Mouse (Mus musculus): Measurements from ENCODE around the gene Pla2g1b. TPM values are rescaled to one million over a fixed set of nuclear protein-coding genes. Genes with fewer than 3 reads are reported as not detected.
A peak's percentile ranks its signal among the peaks of the same experiment; 100 is the strongest.
"Not testable (repeated sequence)": the region's sequence is repeated elsewhere in the genome, so short reads cannot be mapped to it uniquely, and the experiment has no call there.

The Pla2g1b gene
- polyA plus RNA-seq, 1 experiment from 2014 or later: 2.9 TPM

GRCm38 (mm10) chr5:115498307-115499240 lies 32.5 kb downstream of the Pla2g1b start:
- WGBS: 56% methylated on average over 9 of the region's 9 CpGs
- H3K4me2 ChIP-seq (replicated peaks): no peak overlapping the region
- no peak for ATAC-seq
- H3K27me3 ChIP-seq (replicated peaks): no peaks in the 10 kb centered on the region
- H3K4me3 ChIP-seq (replicated peaks): no peak overlapping the region
- H3K4me1 ChIP-seq (replicated peaks): peaks cover 5% of the 10 kb centered on the region; the same call in 1 of the 2 replicates
- no peak overlapping the region for H3K9ac ChIP-seq
- H3K9me3 ChIP-seq: no peaks in the 10 kb centered on the region
- H3K27ac ChIP-seq: no peak overlapping the region
- H3K36me3 ChIP-seq: no peaks in the 10 kb centered on the region

GRCm38 (mm10) chr5:115500383-115500935 lies 34.4 kb downstream of the Pla2g1b start:
- Histone ChIP-seq H3K36me3 (no peaks in the 10 kb centered on the region), H3K4me1 (replicated peaks) (no peaks in the 10 kb centered on the region), H3K27me3 (replicated peaks) (no peaks in the 10 kb centered on the region), H3K4me3 (replicated peaks) (no peak overlapping the region), H3K9ac (no peak overlapping the region), H3K4me2 (replicated peaks) (no peak overlapping the region), H3K9me3 (no peaks in the 10 kb centered on the region), H3K27ac (no peak overlapping the region)
- 74% methylated on average over 12 of the region's 12 CpGs for WGBS
- ATAC-seq: no peak

- Histone ChIP-seq H3K36me3 (no peaks in the 10 kb centered on the region), H3K9me3 (no peaks in the 10 kb centered on the region), H3K9ac (no peak overlapping the region), H3K27ac (no peak overlapping the region), H3K27me3 (replicated peaks) (no peaks in the 10 kb centered on the region), H3K4me2 (replicated peaks) (no peak overlapping the region), H3K4me3 (replicated peaks) (no peak overlapping the region), H3K4me1 (replicated peaks) (peaks cover 9% of the 10 kb centered on the region)
- 52% methylated on average over 12 of the region's 12 CpGs for WGBS
- 0 out of 2 replicates have a peak, but pooled peaks have one; percentile 11 for ATAC-seq
Measured at GRCm38 (mm10) chr5:115503035-115503434, 37.0 kb downstream of the Pla2g1b start.

- not testable (repeated sequence) for H3K27ac ChIP-seq; H3K9me3 ChIP-seq; ATAC-seq; H3K27me3 ChIP-seq (replicated peaks); H3K4me3 ChIP-seq (replicated peaks); H3K36me3 ChIP-seq; H3K9ac ChIP-seq; H3K4me2 ChIP-seq (replicated peaks)
- H3K4me1 ChIP-seq (replicated peaks): peaks cover 29% of the 10 kb centered on the region
- WGBS: 69% methylated on average over 4 of the region's 4 CpGs
Measured at GRCm38 (mm10) chr5:115505617-115506016, 39.6 kb downstream of the Pla2g1b start.

GRCm38 (mm10) chr5:115506454-115507201 lies 40.6 kb downstream of the Pla2g1b start, which contains the start of gene Pxn:
Gene Pxn, plus strand, starts transcription at chr5:115506676.
- Histone ChIP-seq H3K4me2 (replicated peaks) (peak within 1 kb of the TSS; percentile 75), H3K9ac (peak within 1 kb of the TSS; percentile 93), H3K27ac (peak within 1 kb of the TSS; percentile 70; the same call in 1 of the 2 replicates), H3K4me1 (replicated peaks) (peaks cover 29% of the 10 kb centered on the region), H3K9me3 (no peaks in the 10 kb centered on the region), H3K36me3 (no peaks in the 10 kb centered on the region), H3K4me3 (replicated peaks) (peak within 1 kb of the TSS; percentile 88), H3K27me3 (replicated peaks) (no peaks in the 10 kb centered on the region)
- under 1% methylated on average over 59 of the region's 74 CpGs for WGBS
- ATAC-seq: peak; percentile 89

GRCm38 (mm10) chr5:115507267-115507980 lies 41.4 kb downstream of the Pla2g1b start:
- H3K27me3 ChIP-seq (replicated peaks): no peaks in the 10 kb centered on the region
- H3K4me3 ChIP-seq (replicated peaks): peak overlapping the region; percentile 88
- no peaks in the 10 kb centered on the region for H3K9me3 ChIP-seq
- no peaks in the 10 kb centered on the region for H3K36me3 ChIP-seq
- peak overlapping the region; percentile 75 for H3K4me2 ChIP-seq (replicated peaks)
- H3K27ac ChIP-seq: no peak overlapping the region
- peak overlapping the region; percentile 93 for H3K9ac ChIP-seq
- WGBS: 15% methylated on average over 12 of the region's 12 CpGs
- ATAC-seq: no peak; the same call in 1 of the 2 replicates
- peaks cover 29% of the 10 kb centered on the region for H3K4me1 ChIP-seq (replicated peaks)

GRCm38 (mm10) chr5:115507981-115508858 lies 42.2 kb downstream of the Pla2g1b start:
- Histone ChIP-seq H3K36me3 (no peaks in the 10 kb centered on the region), H3K4me3 (replicated peaks) (peak overlapping the region; percentile 88), H3K9me3 (no peaks in the 10 kb centered on the region), H3K4me1 (replicated peaks) (peaks cover 29% of the 10 kb centered on the region), H3K9ac (peak overlapping the region; percentile 93), H3K4me2 (replicated peaks) (peak overlapping the region; percentile 75), H3K27ac (peak overlapping the region; percentile 19), H3K27me3 (replicated peaks) (no peaks in the 10 kb centered on the region)
- whole genome bisulfite sequencing: 45% methylated on average over 18 of the region's 18 CpGs
- ATAC-seq: no peak

GRCm38 (mm10) chr5:115508859-115509147 lies 42.7 kb downstream of the Pla2g1b start:
- Histone ChIP-seq H3K27ac (peak overlapping the region; percentile 19), H3K36me3 (no peaks in the 10 kb centered on the region), H3K4me2 (replicated peaks) (peak overlapping the region; percentile 75), H3K27me3 (replicated peaks) (no peaks in the 10 kb centered on the region), H3K4me3 (replicated peaks) (peak overlapping the region; percentile 88), H3K9ac (peak overlapping the region; percentile 93), H3K4me1 (replicated peaks) (peaks cover 30% of the 10 kb centered on the region), H3K9me3 (no peaks in the 10 kb centered on the region)
- 27% methylated on average over 10 of the region's 10 CpGs for WGBS
- no peak for ATAC-seq

GRCm38 (mm10) chr5:115509321-115509761 lies 43.3 kb downstream of the Pla2g1b start:
- Histone ChIP-seq H3K27me3 (replicated peaks) (no peaks in the 10 kb centered on the region), H3K27ac (peak overlapping the region; percentile 19), H3K4me1 (replicated peaks) (peaks cover 35% of the 10 kb centered on the region), H3K9me3 (no peaks in the 10 kb centered on the region), H3K4me3 (replicated peaks) (peak overlapping the region; percentile 88; the same call in 1 of the 2 replicates), H3K9ac (peak overlapping the region; percentile 12; the same call in 1 of the 2 replicates), H3K36me3 (no peaks in the 10 kb centered on the region), H3K4me2 (replicated peaks) (peak overlapping the region; percentile 75)
- ATAC-seq: no peak
- 36% methylated on average over 15 of the region's 15 CpGs for WGBS

- Histone ChIP-seq H3K9ac (peak overlapping the region; percentile 12), H3K4me1 (replicated peaks) (peaks cover 42% of the 10 kb centered on the region), H3K4me2 (replicated peaks) (peak overlapping the region; percentile 75), H3K36me3 (no peaks in the 10 kb centered on the region), H3K27ac (peak overlapping the region; percentile 19), H3K4me3 (replicated peaks) (no peak overlapping the region), H3K27me3 (replicated peaks) (no peaks in the 10 kb centered on the region), H3K9me3 (no peaks in the 10 kb centered on the region)
- WGBS: 68% methylated on average over 15 of the region's 15 CpGs
- no peak for ATAC-seq
Measured at GRCm38 (mm10) chr5:115509790-115510689, 44.0 kb downstream of the Pla2g1b start.

Data from intestine, embryonic 15.5 days (tissue).